Mouse (Mus musculus): Measurements from ENCODE around the gene Ifi206.

DNA sequence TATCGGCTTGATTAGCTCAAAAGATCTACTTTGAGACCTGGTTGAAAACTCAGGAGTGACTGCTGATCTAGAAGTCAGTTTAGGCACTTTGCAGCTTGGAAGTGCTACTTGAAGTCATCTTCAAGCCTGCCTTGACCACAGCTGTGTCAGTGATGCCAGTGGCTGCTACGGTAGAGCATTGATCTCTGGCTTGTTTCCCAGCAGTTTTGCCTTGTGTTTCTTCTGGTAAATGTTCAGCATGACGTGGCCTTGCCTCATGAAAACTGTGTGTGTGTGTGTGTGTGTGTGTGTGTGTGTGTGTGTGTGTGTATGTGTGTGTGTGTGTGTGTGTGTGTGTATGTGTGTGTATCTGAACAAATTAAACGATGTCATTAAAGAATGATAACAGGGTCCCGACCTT lies 34.1 kb downstream of the Ifi206 start:
- no peak for TF ChIP-seq CTCF (IDR thresholded peaks at IDR 0.05; ENCODE audit: low read depth)
- TF ChIP-seq EP300 (optimal IDR thresholded peaks at IDR 0.05), result no peak
